Comparison of ENCODE assay signal across 24 mouse cellular contexts in the genomic region with DNA sequence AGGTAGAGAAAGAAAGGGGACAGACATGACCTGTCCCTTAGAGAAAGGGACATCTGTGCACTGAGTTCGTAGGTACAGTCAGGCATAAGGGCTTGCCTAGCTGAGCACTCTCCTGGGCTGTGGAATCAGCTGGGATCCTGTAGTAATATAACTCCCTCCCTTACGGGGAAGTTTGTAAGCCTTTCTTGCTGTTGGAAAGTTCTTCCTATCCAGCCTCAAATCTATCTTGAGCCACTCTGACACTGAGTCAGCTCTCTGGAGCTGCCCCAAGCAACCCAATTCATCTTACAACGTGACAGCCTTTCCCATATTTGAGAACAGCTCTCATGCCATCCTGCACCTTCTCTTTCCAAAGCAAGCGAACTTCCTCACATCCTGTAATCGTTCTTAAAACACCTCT. TPM values are rescaled to one million over a fixed set of nuclear protein-coding genes. Genes with fewer than 3 reads are reported as not detected.
A peak's percentile ranks its signal among the peaks of the same experiment; 100 is the strongest.
DNase-seq lines count a peak whose midpoint lies in the region; ATAC-seq lines count a peak whose summit lies in the region.
"Had no signal": no experiment of that assay in that cellular context is flagged by ENCODE, and none has a peak within 500 bp of the region (broad histone marks: within the 10 kb centered on the region; RNA-seq: fewer than 3 reads in every experiment).

No protein-coding gene starts in this region.

- no peaks in the 10 kb centered on the region for H3K27me3 ChIP-seq in midbrain, embryonic 11.5 days (ENCODE audit: control insufficient read depth, insufficient read depth, low read length)
- no peaks in the 10 kb centered on the region for H3K27me3 ChIP-seq in midbrain, embryonic 16.5 days (ENCODE audit: control insufficient read depth, insufficient read depth, low read depth, low read length)
- no peaks in the 10 kb centered on the region for H3K27me3 ChIP-seq in stomach, embryonic 16.5 days (ENCODE audit: control insufficient read depth, insufficient read depth, low read length)
- H3K27me3 ChIP-seq: liver, embryonic 15.5 days; neural tube, embryonic 15.5 days had no signal

- H3K36me3 ChIP-seq in midbrain, embryonic 11.5 days (ENCODE audit: control insufficient read depth, insufficient read depth, low read length), result no peaks in the 10 kb centered on the region
- H3K36me3 ChIP-seq in midbrain, embryonic 16.5 days (ENCODE audit: control insufficient read depth, insufficient read depth, low read length), result no peaks in the 10 kb centered on the region
- no peaks in the 10 kb centered on the region for H3K36me3 ChIP-seq in stomach, embryonic 16.5 days (ENCODE audit: control insufficient read depth, insufficient read depth, low read length)
- H3K36me3 ChIP-seq: liver, embryonic 15.5 days; midbrain, embryonic 10.5 days; neural tube, embryonic 15.5 days had no signal

- ATAC-seq in midbrain, embryonic 11.5 days (ENCODE audit: low FRiP score), result no peak
- ATAC-seq in midbrain, embryonic 16.5 days, result no peak
- peak; percentile 54; the same call in 1 of the 2 replicates for ATAC-seq in stomach, embryonic 16.5 days (ENCODE audit: insufficient read depth, low FRiP score)
- ATAC-seq in megakaryocyte progenitor cell, adult 5-6 weeks (replicated peaks; ENCODE audit: poor library complexity), result no peak
- ATAC-seq: CD4-positive, CD25-positive, alpha-beta regulatory T cell, adult 4 months; intestine, embryonic 16.5 days had no signal

- no peak overlapping the region for H3K4me2 ChIP-seq in midbrain, embryonic 11.5 days
- H3K4me2 ChIP-seq in midbrain, embryonic 16.5 days (ENCODE audit: low read length), result no peak overlapping the region
- H3K4me2 ChIP-seq in stomach, embryonic 16.5 days (ENCODE audit: low read depth, low read length), result no peak overlapping the region
- H3K4me2 ChIP-seq: heart, embryonic 11.5 days; liver, embryonic 15.5 days; neural tube, embryonic 15.5 days had no signal

- H3K27ac ChIP-seq in midbrain, embryonic 11.5 days (ENCODE audit: low read depth, low read length), result no peak overlapping the region
- no peak overlapping the region for H3K27ac ChIP-seq in midbrain, embryonic 16.5 days (ENCODE audit: low read length)
- peak overlapping the region; percentile 66; the same call in 1 of the 2 replicates for H3K27ac ChIP-seq in stomach, embryonic 16.5 days (ENCODE audit: low read length)
- H3K27ac ChIP-seq: hindbrain, postnatal 0 days; liver, embryonic 15.5 days; macrophage; midbrain, embryonic 10.5 days; neural tube, embryonic 15.5 days had no signal

- WGBS in midbrain, embryonic 11.5 days, result 84% methylated on average over 5 of the region's 5 CpGs
- 79% methylated on average over 5 of the region's 5 CpGs for WGBS in midbrain, embryonic 16.5 days
- WGBS in stomach, embryonic 16.5 days, result 65% methylated on average over 5 of the region's 5 CpGs

- peaks cover 7% of the 10 kb centered on the region for H3K4me1 ChIP-seq in midbrain, embryonic 11.5 days (ENCODE audit: control insufficient read depth, insufficient read depth, low read length)
- peaks cover 13% of the 10 kb centered on the region; the same call in 1 of the 2 replicates for H3K4me1 ChIP-seq in midbrain, embryonic 16.5 days (ENCODE audit: control insufficient read depth, insufficient read depth, low read length)
- 0 out of 2 replicates have a peak, but pooled peaks cover 2% of the 10 kb centered on the region for H3K4me1 ChIP-seq in stomach, embryonic 16.5 days (ENCODE audit: control insufficient read depth, insufficient read depth, low read length)
- H3K4me1 ChIP-seq: liver, embryonic 15.5 days had no signal

- no peak overlapping the region for H3K4me3 ChIP-seq in midbrain, embryonic 11.5 days (ENCODE audit: low read depth, low read length)
- H3K4me3 ChIP-seq in midbrain, embryonic 16.5 days (ENCODE audit: low read depth, low read length), result no peak overlapping the region
- no peak overlapping the region for H3K4me3 ChIP-seq in stomach, embryonic 16.5 days (replicated peaks; ENCODE audit: low read length)
- H3K4me3 ChIP-seq: erythroblast, embryonic 14.5 days; liver, embryonic 15.5 days; midbrain, embryonic 10.5 days; neural tube, embryonic 15.5 days had no signal

- H3K9ac ChIP-seq in midbrain, embryonic 11.5 days (ENCODE audit: low read length), result no peak overlapping the region; the same call in 1 of the 2 replicates
- no peak overlapping the region for H3K9ac ChIP-seq in midbrain, embryonic 16.5 days (ENCODE audit: low read depth, low read length)
- no peak overlapping the region for H3K9ac ChIP-seq in stomach, embryonic 16.5 days (ENCODE audit: low read length)
- H3K9ac ChIP-seq: liver, embryonic 15.5 days; neural tube, embryonic 15.5 days had no signal

- no peaks in the 10 kb centered on the region for H3K9me3 ChIP-seq in midbrain, embryonic 11.5 days (ENCODE audit: control insufficient read depth, low read length)
- H3K9me3 ChIP-seq in midbrain, embryonic 16.5 days (replicated peaks; ENCODE audit: control insufficient read depth, low read length, poor library complexity, severe bottlenecking), result no peaks in the 10 kb centered on the region
- no peaks in the 10 kb centered on the region for H3K9me3 ChIP-seq in stomach, embryonic 16.5 days (replicated peaks; ENCODE audit: control insufficient read depth, low read length)
- H3K9me3 ChIP-seq: liver, embryonic 15.5 days; midbrain, embryonic 10.5 days; neural tube, embryonic 15.5 days had no signal

- peak; percentile 80 for DNase-seq in adrenal gland, adult 2 months
- DNase-seq in adrenal gland, postnatal 4 days (ENCODE audit: low spot score in 2 of 2), result no peak
- DNase-seq in midbrain, embryonic 11.5 days (ENCODE audit: low spot score, missing footprints), result peak; percentile 21
- peak; percentile 66 to 71 for DNase-seq in adrenal gland, postnatal 36 days
- no peak for DNase-seq in spleen, adult 18-20 months
- DNase-seq: cerebellum, adult 9-10 months; kidney, adult 9 months; kidney, postnatal 14 days; left cerebral cortex, postnatal 4 days; liver; right cerebral cortex, adult 18-20 months; thymus, postnatal 14 days had no signal

RNA-seq across cellular contexts. Expression of a gene that starts 1.6 kb away (rescaled TPM):
- 10 to 100 TPM; 13.0 to 17.2 TPM for total RNA-seq in adrenal gland, adult 2 months (2021)
- 6.1 and 7.2 TPM in 2 replicates for polyA plus RNA-seq in adrenal gland, adult 2 months (2012; rRNA removed)
- total RNA-seq in adrenal gland, postnatal 4 days (2021), result 10 to 100 TPM; 37.2 to 41.6 TPM
- polyA plus RNA-seq in midbrain, embryonic 11.5 days (2014; fragmentation: Nextera tagmentation; extraction: Ambion mirVana), result 10.4 and 13.3 TPM in 2 replicates
- 53.9 and 57.1 TPM in 2 replicates for polyA plus RNA-seq in midbrain, embryonic 16.5 days (2015; fragmentation: Nextera tagmentation; extraction: Ambion mirVana)
- 10 to 100 TPM; 11.3 to 17.1 TPM for total RNA-seq in adrenal gland, postnatal 36 days (2021)
- 11.2 and 12.9 TPM in 2 replicates for polyA plus RNA-seq in stomach, embryonic 16.5 days (2015; fragmentation: Nextera tagmentation; extraction: Ambion mirVana)
- 15.7 and 16.9 TPM in 2 replicates for total RNA-seq in megakaryocyte progenitor cell, adult 5-6 weeks (2015)
- total RNA-seq in megakaryocyte progenitor cell, adult 5-6 weeks (2017), result 2.0 and 2.8 TPM in 2 replicates

Comparison
In these comparisons a context has a peak if more than half of its experiments do, and no peak if none do; other contexts are left out.
1. DNase-seq: peak in adrenal gland, adult 2 months (single experiment), midbrain, embryonic 11.5 days (single experiment) and adrenal gland, postnatal 36 days (2 of 2); none in adrenal gland, postnatal 4 days (0 of 2) and spleen, adult 18-20 months (0 of 2).